Mouse (Mus musculus) intestine, embryonic 15.5 days (tissue): Measurements from ENCODE around the gene Orc3. TPM values are rescaled to one million over a fixed set of nuclear protein-coding genes. Genes with fewer than 3 reads are reported as not detected.

Experiments
- ATAC-seq: fragments of 200-750 bp; cut with Nextera tagmentation; 2 replicates; pipeline ENCODE4 v1.8.0; 2017; ENCODE audit warnings: moderate TSS enrichment, moderate library complexity
- H3K27ac ChIP-seq: fragments of 300-500 bp; sonication (generic); 2 replicates; pipeline ENCODE4 v1.5.1; 2015; ENCODE audit warnings: mild to moderate bottlenecking, inconsistent platforms
- H3K27me3 ChIP-seq: fragments of 300-500 bp; sonication (generic); replicated peaks from 2 replicates; pipeline ENCODE4 v1.6.1; 2015; ENCODE audit warnings: inconsistent platforms
- H3K36me3 ChIP-seq: fragments of 300-500 bp; sonication (generic); 2 replicates; pipeline ENCODE4 v1.6.1; 2015; ENCODE audit warnings: inconsistent platforms
- H3K4me1 ChIP-seq: fragments of 300-500 bp; sonication (generic); replicated peaks from 2 replicates; pipeline ENCODE4 v1.6.1; 2015; ENCODE audit warnings: inconsistent platforms
- H3K4me2 ChIP-seq: fragments of 300-500 bp; sonication (generic); replicated peaks from 2 replicates; pipeline ENCODE4 v1.6.1; 2015; ENCODE audit warnings: mild to moderate bottlenecking, inconsistent platforms
- H3K4me3 ChIP-seq: fragments of 300-500 bp; sonication (generic); replicated peaks from 2 replicates; pipeline ENCODE4 v1.5.1; 2015; ENCODE audit warnings: inconsistent platforms
- H3K9ac ChIP-seq: fragments of 300-500 bp; sonication (generic); 2 replicates; pipeline ENCODE4 v1.6.1; 2015; ENCODE audit warnings: inconsistent platforms
- H3K9me3 ChIP-seq: fragments of 300-500 bp; sonication (generic); 2 replicates; pipeline ENCODE4 v1.6.1; 2016; ENCODE audit warnings: inconsistent platforms
- WGBS: fragments of 180-500 bp; shearing (Covaris S2); methylation state at CpG from one replicate; pipeline ENCODE4 v1.1.7; 2015; 5-methylcytosine and 5-hydroxymethylcytosine counted together
- polyA plus RNA-seq: library from polyadenylated mRNA; unstranded; fragments of >200 nt; fragmentation: Nextera tagmentation; extraction: Ambion mirVana; gene quantifications from 2 replicates; pipeline ENCODE4 v1.2.1, GENCODE M21; 2015

Orc3 gene
- polyA plus RNA-seq = 65.7 and 78.8 TPM in 2 replicates

GRCm38 (mm10) chr4:34614630-34615094 lies at the start of gene Orc3, which contains the start of gene Rars2:
Gene Orc3, minus strand, starts transcription at chr4:34614944.
Gene Rars2, plus strand, starts transcription at chr4:34614957.
- H3K4me2 ChIP-seq = peak within 1 kb of the TSS; percentile 58
- peaks cover 14% of the 10 kb centered on the region for H3K4me1 ChIP-seq
- H3K4me3 ChIP-seq = peak within 1 kb of the TSS; percentile 66
- ATAC-seq = peak; percentile 99
- peak within 1 kb of the TSS; percentile 75 for H3K9ac ChIP-seq
- H3K27me3 ChIP-seq = no peaks in the 10 kb centered on the region
- H3K36me3 ChIP-seq = 0 out of 2 replicates have a peak, but pooled peaks cover 2% of the 10 kb centered on the region
- peak within 1 kb of the TSS; percentile 84 for H3K27ac ChIP-seq
- H3K9me3 ChIP-seq = no peaks in the 10 kb centered on the region
- under 1% methylated on average over 42 of the region's 42 CpGs for WGBS

DNA sequence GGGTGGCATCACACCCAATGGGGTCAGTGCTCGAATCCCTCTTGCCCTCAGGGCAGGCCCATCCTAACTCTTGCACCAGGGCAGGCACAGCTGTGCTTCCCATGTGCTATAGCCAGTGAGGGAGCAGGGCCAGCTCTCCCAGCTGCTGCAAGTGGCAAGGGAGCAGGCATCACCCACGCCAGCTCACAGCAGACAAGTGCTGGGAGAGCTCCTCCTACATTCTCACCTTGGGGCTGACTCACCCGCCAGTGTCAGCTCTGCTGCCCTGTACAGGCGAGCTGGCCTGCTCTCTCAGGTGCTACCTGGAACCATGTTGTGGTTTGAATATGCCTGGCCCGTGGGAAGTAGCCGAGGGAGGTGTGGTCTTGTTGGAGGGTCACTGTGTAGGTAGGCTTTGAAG lies 47.2 kb upstream of the Orc3 start:
- H3K4me2 ChIP-seq = no peak overlapping the region
- 81% methylated on average over 6 of the region's 6 CpGs for WGBS
- no peak overlapping the region for H3K27ac ChIP-seq
- no peaks in the 10 kb centered on the region for H3K27me3 ChIP-seq
- H3K9ac ChIP-seq = no peak overlapping the region
- no peak overlapping the region for H3K4me3 ChIP-seq
- no peaks in the 10 kb centered on the region for H3K4me1 ChIP-seq
- peaks cover 41% of the 10 kb centered on the region for H3K36me3 ChIP-seq
- no peaks in the 10 kb centered on the region for H3K9me3 ChIP-seq
- no peak for ATAC-seq

GRCm38 (mm10) chr4:34661514-34661913 lies 46.8 kb upstream of the Orc3 start:
- ATAC-seq = no peak
- Histone ChIP-seq H3K9ac (no peak overlapping the region), H3K36me3 (peaks cover 39% of the 10 kb centered on the region), H3K4me3 (no peak overlapping the region), H3K27ac (no peak overlapping the region), H3K27me3 (no peaks in the 10 kb centered on the region), H3K9me3 (no peaks in the 10 kb centered on the region), H3K4me1 (no peaks in the 10 kb centered on the region), H3K4me2 (no peak overlapping the region)
- 90% methylated on average over 2 of the region's 2 CpGs for WGBS

- Histone ChIP-seq H3K27me3 (no peaks in the 10 kb centered on the region), H3K4me2 (no peak overlapping the region), H3K36me3 (peaks cover 37% of the 10 kb centered on the region), H3K9me3 (no peaks in the 10 kb centered on the region), H3K9ac (no peak overlapping the region), H3K4me3 (no peak overlapping the region), H3K27ac (no peak overlapping the region), H3K4me1 (no peaks in the 10 kb centered on the region)
- WGBS = 86% methylated on average over 2 of the region's 2 CpGs
- no peak for ATAC-seq
Observed at GRCm38 (mm10) chr4:34659012-34659411, 44.3 kb upstream of the Orc3 start.

DNA sequence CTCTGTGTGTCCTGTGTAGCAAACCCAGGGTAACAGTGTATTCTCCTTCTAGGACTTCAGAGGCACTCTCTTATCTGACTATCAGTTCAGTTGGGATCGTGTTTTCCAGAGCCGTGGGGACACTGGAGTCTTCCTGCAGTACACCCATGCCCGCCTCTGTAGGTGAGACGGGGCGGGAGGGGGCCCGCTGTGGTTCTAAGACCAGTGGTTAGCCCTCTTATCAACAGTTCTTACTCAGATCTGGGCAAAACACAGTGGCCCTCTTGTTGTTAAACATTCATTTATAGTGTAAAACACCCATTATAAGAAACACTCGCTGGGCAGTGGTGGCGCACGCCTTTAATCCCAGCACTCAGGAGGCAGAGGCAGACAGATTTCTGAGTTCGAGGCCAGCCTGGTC lies 41.4 kb upstream of the Orc3 start:
- no peak overlapping the region for H3K4me2 ChIP-seq
- H3K4me1 ChIP-seq = no peaks in the 10 kb centered on the region
- H3K27ac ChIP-seq = no peak overlapping the region
- H3K27me3 ChIP-seq = no peaks in the 10 kb centered on the region
- H3K9ac ChIP-seq = no peak overlapping the region
- H3K36me3 ChIP-seq = peaks cover 28% of the 10 kb centered on the region
- H3K9me3 ChIP-seq = no peaks in the 10 kb centered on the region
- no peak overlapping the region for H3K4me3 ChIP-seq
- 94% methylated on average over 10 of the region's 10 CpGs for WGBS
- no peak for ATAC-seq

DNA sequence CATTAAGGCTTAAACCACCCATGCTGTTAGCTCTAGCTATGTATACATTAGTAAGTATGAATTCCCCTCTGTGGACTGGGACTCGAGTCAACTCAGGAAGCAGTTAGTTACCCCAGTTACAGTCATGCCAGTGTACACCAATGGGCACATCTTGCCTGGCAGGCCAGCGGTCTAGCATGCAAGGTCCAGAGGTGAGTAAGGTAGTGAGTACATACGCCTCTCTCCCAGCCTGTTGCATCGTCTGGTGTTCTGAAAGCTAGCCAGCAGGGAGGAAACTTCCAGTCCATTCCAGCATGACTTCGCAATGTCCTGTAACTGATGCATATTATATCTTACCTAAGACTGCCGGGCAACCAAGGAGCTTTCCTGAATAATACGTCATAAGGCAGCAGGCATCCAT lies 38.4 kb upstream of the Orc3 start:
- H3K27me3 ChIP-seq = no peaks in the 10 kb centered on the region
- H3K36me3 ChIP-seq = peaks cover 19% of the 10 kb centered on the region; the same call in 1 of the 2 replicates
- ATAC-seq = no peak
- H3K9ac ChIP-seq = no peak overlapping the region
- H3K9me3 ChIP-seq = no peaks in the 10 kb centered on the region
- H3K4me2 ChIP-seq = no peak overlapping the region
- H3K27ac ChIP-seq = no peak overlapping the region
- 85% methylated on average over 7 of the region's 7 CpGs for WGBS
- H3K4me3 ChIP-seq = no peak overlapping the region
- H3K4me1 ChIP-seq = no peaks in the 10 kb centered on the region

DNA sequence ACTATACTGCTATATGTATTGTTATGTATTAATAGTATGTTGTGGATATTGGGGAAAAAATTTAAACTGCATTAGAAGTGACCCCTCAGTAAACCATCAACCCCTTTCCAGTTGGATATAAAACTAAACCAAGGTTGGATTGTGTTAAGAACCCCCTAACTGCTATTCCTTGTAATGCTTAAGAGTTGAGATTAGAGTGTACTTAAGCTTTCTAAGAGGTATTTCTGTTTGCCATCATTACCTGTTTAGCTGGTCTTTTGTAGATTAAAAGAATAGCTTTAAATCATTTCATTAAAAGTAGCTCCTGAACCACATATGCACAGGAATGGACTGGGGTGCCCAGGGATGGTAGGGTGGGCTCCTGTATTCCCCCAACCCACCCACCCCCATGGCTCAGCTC lies 30.0 kb upstream of the Orc3 start:
- no peaks in the 10 kb centered on the region for H3K27me3 ChIP-seq
- no peak for ATAC-seq
- peaks cover 14% of the 10 kb centered on the region for H3K36me3 ChIP-seq
- no peak overlapping the region for H3K4me3 ChIP-seq
- H3K4me1 ChIP-seq = no peaks in the 10 kb centered on the region
- no peak overlapping the region for H3K4me2 ChIP-seq
- H3K9me3 ChIP-seq = no peaks in the 10 kb centered on the region
- H3K27ac ChIP-seq = no peak overlapping the region
- H3K9ac ChIP-seq = no peak overlapping the region

DNA sequence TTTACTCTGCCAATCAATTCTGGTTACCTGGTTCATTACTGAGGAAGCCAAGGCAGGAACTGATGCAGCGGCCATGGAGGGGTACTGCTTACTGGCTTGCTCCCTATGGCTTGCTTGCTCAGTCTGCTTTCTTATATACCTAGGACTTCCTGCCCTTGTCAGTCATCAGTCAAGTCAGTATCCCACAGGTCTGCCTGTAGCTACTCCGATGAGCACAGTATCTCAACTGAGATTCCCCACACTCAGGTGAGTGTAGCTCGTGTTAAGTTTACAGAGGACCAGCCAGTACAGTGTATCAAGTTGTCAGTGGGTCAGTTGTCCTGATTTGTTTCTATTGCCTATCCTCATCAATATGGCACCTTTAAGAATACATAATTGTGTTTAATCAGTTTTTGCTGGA lies 26.0 kb upstream of the Orc3 start:
- no peak overlapping the region for H3K4me3 ChIP-seq
- no peaks in the 10 kb centered on the region for H3K9me3 ChIP-seq
- 97% methylated on average over 3 of the region's 3 CpGs for whole genome bisulfite sequencing
- no peak for ATAC-seq
- H3K27me3 ChIP-seq = no peaks in the 10 kb centered on the region
- H3K4me2 ChIP-seq = no peak overlapping the region
- peaks cover 10% of the 10 kb centered on the region for H3K36me3 ChIP-seq
- no peak overlapping the region for H3K27ac ChIP-seq
- H3K9ac ChIP-seq = no peak overlapping the region
- H3K4me1 ChIP-seq = no peaks in the 10 kb centered on the region

GRCm38 (mm10) chr4:34639745-34640364 lies 25.1 kb upstream of the Orc3 start:
- Histone ChIP-seq H3K4me3 (no peak overlapping the region), H3K36me3 (peaks cover 10% of the 10 kb centered on the region), H3K27ac (no peak overlapping the region), H3K9me3 (no peaks in the 10 kb centered on the region), H3K9ac (no peak overlapping the region), H3K4me2 (no peak overlapping the region), H3K27me3 (no peaks in the 10 kb centered on the region), H3K4me1 (no peaks in the 10 kb centered on the region)
- no peak for ATAC-seq
- 81% methylated on average over 5 of the region's 5 CpGs for WGBS

GRCm38 (mm10) chr4:34637851-34638250 lies 23.1 kb upstream of the Orc3 start:
- H3K27me3 ChIP-seq = no peaks in the 10 kb centered on the region

GRCm38 (mm10) chr4:34637386-34637785 lies 22.6 kb upstream of the Orc3 start:
- H3K4me1 ChIP-seq = no peaks in the 10 kb centered on the region
- ATAC-seq = no peak
- H3K4me2 ChIP-seq = no peak overlapping the region
- no peak overlapping the region for H3K27ac ChIP-seq
- H3K27me3 ChIP-seq = no peaks in the 10 kb centered on the region
- 89% methylated on average over 7 of the region's 7 CpGs for WGBS
- no peaks in the 10 kb centered on the region for H3K9me3 ChIP-seq
- H3K4me3 ChIP-seq = no peak overlapping the region
- peaks cover 8% of the 10 kb centered on the region for H3K36me3 ChIP-seq
- H3K9ac ChIP-seq = no peak overlapping the region

More at GRCm38 (mm10) chr4:34637851-34638250, 23.1 kb upstream of the Orc3 start:
- H3K36me3 ChIP-seq = peaks cover 10% of the 10 kb centered on the region
- no peak overlapping the region for H3K4me2 ChIP-seq
- H3K4me3 ChIP-seq = no peak overlapping the region
- no peak overlapping the region for H3K9ac ChIP-seq
- ATAC-seq = no peak
- no peaks in the 10 kb centered on the region for H3K4me1 ChIP-seq
- H3K27ac ChIP-seq = no peak overlapping the region
- 80% methylated on average over 4 of the region's 4 CpGs for WGBS
- H3K9me3 ChIP-seq = no peaks in the 10 kb centered on the region

DNA sequence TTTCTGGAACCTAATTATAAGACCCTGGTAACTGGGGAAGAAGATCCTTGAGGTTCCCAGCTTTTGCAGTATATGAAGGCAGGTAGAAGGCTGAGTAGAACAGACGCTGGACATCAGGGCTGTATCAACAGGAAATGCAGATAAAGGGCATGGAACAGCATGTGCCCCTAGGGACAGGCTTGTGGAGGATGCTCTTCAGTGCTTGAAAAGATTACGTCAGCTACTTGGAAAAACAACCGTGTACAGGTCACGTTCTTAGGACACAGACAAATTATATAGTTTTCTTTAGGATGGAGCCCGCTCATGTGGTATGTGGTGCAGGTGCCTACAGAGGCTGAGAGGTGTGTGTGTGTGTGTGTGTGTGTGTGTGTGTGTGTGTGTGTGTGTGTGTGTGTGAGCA lies 21.3 kb upstream of the Orc3 start:
- Histone ChIP-seq H3K9ac (no peak overlapping the region), H3K4me2 (no peak overlapping the region), H3K4me1 (no peaks in the 10 kb centered on the region), H3K9me3 (no peaks in the 10 kb centered on the region), H3K4me3 (no peak overlapping the region), H3K27me3 (no peaks in the 10 kb centered on the region), H3K36me3 (peaks cover 13% of the 10 kb centered on the region), H3K27ac (no peak overlapping the region)
- 82% methylated on average over 5 of the region's 5 CpGs for WGBS
- no peak for ATAC-seq

DNA sequence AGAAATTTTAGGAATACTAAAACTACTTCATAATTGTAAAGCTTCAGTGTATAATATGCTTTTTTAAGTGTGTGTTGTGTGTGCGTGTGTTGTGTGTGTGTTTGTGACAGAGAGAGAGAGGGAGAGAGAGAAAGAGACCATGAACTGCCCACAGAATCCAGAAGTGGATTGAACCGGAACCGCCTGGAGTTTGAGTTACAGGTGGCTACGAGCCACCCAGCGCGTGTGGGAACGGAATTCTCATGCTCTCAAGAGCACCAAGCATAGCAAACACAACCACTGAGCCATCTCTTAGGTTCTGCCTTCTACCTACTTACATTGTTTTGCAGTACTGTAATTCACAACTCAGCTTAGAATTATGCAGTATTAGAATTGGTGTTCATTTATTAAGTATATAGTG lies 19.4 kb upstream of the Orc3 start:
- Histone ChIP-seq H3K27ac (no peak overlapping the region), H3K4me2 (no peak overlapping the region), H3K4me3 (no peak overlapping the region), H3K27me3 (no peaks in the 10 kb centered on the region), H3K4me1 (no peaks in the 10 kb centered on the region), H3K36me3 (peaks cover 6% of the 10 kb centered on the region), H3K9me3 (no peaks in the 10 kb centered on the region), H3K9ac (no peak overlapping the region)
- no peak for ATAC-seq
- WGBS = 96% methylated on average over 7 of the region's 7 CpGs
